Mouse (Mus musculus) ES-E14 (cell line): ENCODE data around the gene Rxfp2. TPM values are rescaled to one million over a fixed set of nuclear protein-coding genes. Genes with fewer than 3 reads are reported as not detected.

Experiments used
- DNase-seq: peaks from one replicate; pipeline ENCODE4 v3.0.0-alpha.2; 2013; ENCODE audit warnings: low read depth, low spot score
- H3K27ac ChIP-seq: 2 replicates; pipeline ENCODE4 v1.5.1; 2012; ENCODE audit warnings: low read depth, mild to moderate bottlenecking, low read length, moderate library complexity, mixed read lengths; ENCODE audit not compliant: poor library complexity, insufficient read depth, severe bottlenecking
- H3K36me3 ChIP-seq: 2 replicates; pipeline ENCODE4 v1.6.1; 2012; ENCODE audit warnings: mild to moderate bottlenecking, low read length, moderate library complexity, mixed read lengths; ENCODE audit not compliant: control insufficient read depth, poor library complexity, insufficient read depth, severe bottlenecking
- H3K4me1 ChIP-seq, 2 experiments: fragments of 150-350 bp in 1 of 2; sonication (generic) in 1 of 2; 2 replicates each; pipeline ENCODE4 v1.6.1; 2012; ENCODE audit warnings: low read length in 2 of 2, mild to moderate bottlenecking in 1 of 2, mixed read lengths in 1 of 2; ENCODE audit not compliant: control insufficient read depth in 2 of 2, insufficient read depth in 2 of 2, poor library complexity in 1 of 2
- H3K4me3 ChIP-seq, 2 experiments: fragments of 150-350 bp in 1 of 2; sonication (generic) in 1 of 2; 2 replicates each; pipeline ENCODE4 v1.5.1; 2012; ENCODE audit warnings: low read length in 2 of 2, low read depth in 1 of 2, mild to moderate bottlenecking in 1 of 2, mixed read lengths in 1 of 2; ENCODE audit not compliant: insufficient read depth in 1 of 2, poor library complexity in 1 of 2, severe bottlenecking in 1 of 2
- H3K9ac ChIP-seq: 2 replicates; pipeline ENCODE4 v1.6.1; 2012; ENCODE audit warnings: low read depth, mild to moderate bottlenecking, low read length, mixed read lengths; ENCODE audit not compliant: poor library complexity, insufficient read depth, severe bottlenecking
- H3K9me3 ChIP-seq: fragments of 150-350 bp; sonication (generic); 2 replicates; pipeline ENCODE4 v1.6.1; 2012; ENCODE audit warnings: low read depth, mild to moderate bottlenecking, low read length; ENCODE audit not compliant: control insufficient read depth, insufficient read depth
- CHD2 ChIP-seq: IDR thresholded peaks from 2 replicates; pipeline ENCODE4 v1.6.1; 2014; ENCODE audit warnings: mild to moderate bottlenecking, low read depth, low read length, inconsistent platforms
- HCFC1 ChIP-seq: IDR thresholded peaks from 2 replicates; pipeline ENCODE4 v1.6.1; 2012; ENCODE audit warnings: low read length, inconsistent platforms, borderline replicate concordance; ENCODE audit not compliant: insufficient read depth
- MAFK ChIP-seq: IDR thresholded peaks from 2 replicates; pipeline ENCODE4 v1.6.1; 2014; ENCODE audit warnings: mild to moderate bottlenecking, low read depth, low read length, inconsistent platforms; ENCODE audit not compliant: insufficient read depth
- ZC3H11A ChIP-seq: IDR thresholded peaks from 2 replicates; pipeline ENCODE4 v1.6.1; 2012; ENCODE audit warnings: low read depth, mild to moderate bottlenecking, inconsistent platforms, low read length, borderline replicate concordance
- ZNF384 ChIP-seq: IDR thresholded peaks from 2 replicates; pipeline ENCODE4 v1.6.1; 2012; ENCODE audit warnings: low read depth, low read length, inconsistent platforms
- in situ Hi-C, 2 experiments: fragments of 600-800 bp; cut with MboI; formaldehyde crosslinking; loops; one replicate each; pipeline ENCODE4 v1.15.1; 2025; ENCODE audit warnings: low sequenced_read_pairs in 2 of 2, inconsistent platforms in 1 of 2; ENCODE audit not compliant: unreplicated experiment in 2 of 2
- total RNA-seq: library from RNA; depleted of rRNA; stranded (reverse); fragments of 300-350 nt; gene quantifications from 2 replicates; pipeline ENCODE4 v1.2.3, GENCODE M21; 2012

Rxfp2 gene
- total RNA-seq, 1 experiment: not detected

- in situ Hi-C loops: no loop called here
- Histone ChIP-seq H3K9me3 (no peaks in the 10 kb centered on the region), H3K4me3 (no peak overlapping the region), H3K27ac (no peak overlapping the region), H3K9ac (no peak overlapping the region), H3K36me3 (no peaks in the 10 kb centered on the region), H3K4me1 (no peaks in the 10 kb centered on the region)
- DNase-seq: no peak
- TF ChIP-seq ZC3H11A (no peak), ZNF384 (no peak), MAFK (no peak), CHD2 (no peak), HCFC1 (no peak)
These were observed 28.0 kb downstream of the Rxfp2 start for GRCm38 (mm10) chr5:150046438-150046837.

- H3K9ac ChIP-seq: no peak overlapping the region
These were observed 31.5 kb downstream of the Rxfp2 start for GRCm38 (mm10) chr5:150049946-150050345.

GRCm38 (mm10) chr5:150051828-150052227 is 33.4 kb downstream of the Rxfp2 start:
- peak; percentile 27; the same call in 1 of the 2 replicates for TF ChIP-seq ZC3H11A
- TF ChIP-seq CHD2: no peak

More at GRCm38 (mm10) chr5:150049946-150050345, 31.5 kb downstream of the Rxfp2 start:
- H3K9me3 ChIP-seq: no peaks in the 10 kb centered on the region
- no peak overlapping the region for H3K27ac ChIP-seq
- no peaks in the 10 kb centered on the region for H3K36me3 ChIP-seq
- peak; percentile 55 for DNase-seq
- TF ChIP-seq HCFC1: no peak
- no peak for TF ChIP-seq ZC3H11A
- TF ChIP-seq MAFK: no peak
- no peak for TF ChIP-seq CHD2
- no peak for TF ChIP-seq ZNF384
- in situ Hi-C loops: no loop called here
- H3K4me3 ChIP-seq: no peak overlapping the region
- no peaks in the 10 kb centered on the region for H3K4me1 ChIP-seq

GRCm38 (mm10) chr5:150053294-150053693 is 34.8 kb downstream of the Rxfp2 start:
- Histone ChIP-seq H3K4me3 (no peak overlapping the region), H3K27ac (no peak overlapping the region), H3K4me1 (no peaks in the 10 kb centered on the region), H3K9me3 (no peaks in the 10 kb centered on the region), H3K9ac (no peak overlapping the region), H3K36me3 (no peaks in the 10 kb centered on the region)
- TF ChIP-seq MAFK (no peak), CHD2 (no peak), ZC3H11A (no peak), ZNF384 (no peak), HCFC1 (no peak)
- DNase-seq: no peak
- in situ Hi-C loops: no loop called here

More at GRCm38 (mm10) chr5:150051828-150052227, 33.4 kb downstream of the Rxfp2 start:
- H3K9ac ChIP-seq: no peak overlapping the region
- H3K9me3 ChIP-seq: no peaks in the 10 kb centered on the region
- H3K36me3 ChIP-seq: no peaks in the 10 kb centered on the region
- in situ Hi-C loops: no loop called here
- H3K4me3 ChIP-seq: no peak overlapping the region
- no peak overlapping the region for H3K27ac ChIP-seq
- no peaks in the 10 kb centered on the region for H3K4me1 ChIP-seq
- DNase-seq: peak; percentile 72

GRCm38 (mm10) chr5:150053956-150054355 is 35.5 kb downstream of the Rxfp2 start:
- DNase-seq: no peak
- in situ Hi-C loops: no loop called here
- no peaks in the 10 kb centered on the region for H3K4me1 ChIP-seq
- H3K36me3 ChIP-seq: no peaks in the 10 kb centered on the region
- no peak overlapping the region for H3K9ac ChIP-seq
- no peak overlapping the region for H3K4me3 ChIP-seq
- no peak overlapping the region for H3K27ac ChIP-seq
- no peak for TF ChIP-seq HCFC1
- no peak for TF ChIP-seq MAFK
- TF ChIP-seq ZNF384: no peak
- no peak for TF ChIP-seq CHD2
- TF ChIP-seq ZC3H11A: no peak
- H3K9me3 ChIP-seq: no peaks in the 10 kb centered on the region
